Mouse (Mus musculus): ENCODE results near the gene H2al1m. TPM values are rescaled to one million over a fixed set of nuclear protein-coding genes. Genes with fewer than 3 reads are reported as not detected.
"Not testable (repeated sequence)": the region's sequence is repeated elsewhere in the genome, so short reads cannot be mapped to it uniquely, and the experiment has no call there.

H2al1m gene
- total RNA-seq (2017): not detected in 3 replicates

GRCm38 (mm10) chrX:9283464-9283863, at the start of gene H2al1m:
Gene H2al1m (plus strand): TSS chrX:9283764.
- not testable (repeated sequence) for ATAC-seq (replicated peaks; ENCODE audit: insufficient number of reproducible peaks, low FRiP score, low TSS enrichment, poor library complexity, severe bottlenecking)

GRCm38 (mm10) chrX:9240737-9241591, 42.6 kb upstream of the H2al1m start:
- no peak for ATAC-seq (replicated peaks; ENCODE audit: insufficient number of reproducible peaks, low FRiP score, low TSS enrichment, poor library complexity, severe bottlenecking)

GRCm38 (mm10) chrX:9243381-9243864, 40.1 kb upstream of the H2al1m start:
- ATAC-seq (replicated peaks; ENCODE audit: insufficient number of reproducible peaks, low FRiP score, low TSS enrichment, poor library complexity, severe bottlenecking): no peak

- ATAC-seq (replicated peaks; ENCODE audit: insufficient number of reproducible peaks, low FRiP score, low TSS enrichment, poor library complexity, severe bottlenecking): no peak
These were observed 38.8 kb upstream of the H2al1m start for GRCm38 (mm10) chrX:9244603-9245336.

- ATAC-seq (replicated peaks; ENCODE audit: insufficient number of reproducible peaks, low FRiP score, low TSS enrichment, poor library complexity, severe bottlenecking): no peak
These were observed 34.7 kb upstream of the H2al1m start for GRCm38 (mm10) chrX:9248911-9249310.

- ATAC-seq (replicated peaks; ENCODE audit: insufficient number of reproducible peaks, low FRiP score, low TSS enrichment, poor library complexity, severe bottlenecking): no peak
These were observed 29.6 kb upstream of the H2al1m start for GRCm38 (mm10) chrX:9253990-9254389.

- no peak for ATAC-seq (replicated peaks; ENCODE audit: insufficient number of reproducible peaks, low FRiP score, low TSS enrichment, poor library complexity, severe bottlenecking)
These were observed 28.7 kb upstream of the H2al1m start for GRCm38 (mm10) chrX:9254901-9255300.

GRCm38 (mm10) chrX:9256766-9257165, 26.8 kb upstream of the H2al1m start, which contains the start of gene Gm14862:
Gene Gm14862 (minus strand): TSS chrX:9256899.
- no peak for ATAC-seq (replicated peaks; ENCODE audit: insufficient number of reproducible peaks, low FRiP score, low TSS enrichment, poor library complexity, severe bottlenecking)

- ATAC-seq (replicated peaks; ENCODE audit: insufficient number of reproducible peaks, low FRiP score, low TSS enrichment, poor library complexity, severe bottlenecking): no peak
These were observed 25.7 kb upstream of the H2al1m start for GRCm38 (mm10) chrX:9257831-9258230.

GRCm38 (mm10) chrX:9259267-9259666, 24.3 kb upstream of the H2al1m start:
- ATAC-seq (replicated peaks; ENCODE audit: insufficient number of reproducible peaks, low FRiP score, low TSS enrichment, poor library complexity, severe bottlenecking): no peak

GRCm38 (mm10) chrX:9271112-9271511, 12.5 kb upstream of the H2al1m start:
- no peak for ATAC-seq (replicated peaks; ENCODE audit: insufficient number of reproducible peaks, low FRiP score, low TSS enrichment, poor library complexity, severe bottlenecking)

- no peak for ATAC-seq (replicated peaks; ENCODE audit: insufficient number of reproducible peaks, low FRiP score, low TSS enrichment, poor library complexity, severe bottlenecking)
These were observed 11.6 kb upstream of the H2al1m start for GRCm38 (mm10) chrX:9271947-9272459.

- ATAC-seq (replicated peaks; ENCODE audit: insufficient number of reproducible peaks, low FRiP score, low TSS enrichment, poor library complexity, severe bottlenecking): peak; percentile 73
These were observed 10.9 kb upstream of the H2al1m start, which contains the start of gene Xk for GRCm38 (mm10) chrX:9272460-9273361. Gene Xk (plus strand): TSS chrX:9272756.

GRCm38 (mm10) chrX:9273377-9274002, 10.1 kb upstream of the H2al1m start:
- no peak for ATAC-seq (replicated peaks; ENCODE audit: insufficient number of reproducible peaks, low FRiP score, low TSS enrichment, poor library complexity, severe bottlenecking)

- no peak for ATAC-seq (replicated peaks; ENCODE audit: insufficient number of reproducible peaks, low FRiP score, low TSS enrichment, poor library complexity, severe bottlenecking)
These were observed 9.2 kb upstream of the H2al1m start for GRCm38 (mm10) chrX:9274321-9274720.

- ATAC-seq (replicated peaks; ENCODE audit: insufficient number of reproducible peaks, low FRiP score, low TSS enrichment, poor library complexity, severe bottlenecking): not testable (repeated sequence)
These were observed 9.7 kb downstream of the H2al1m start for GRCm38 (mm10) chrX:9293140-9293829.

- no peak for ATAC-seq (replicated peaks; ENCODE audit: insufficient number of reproducible peaks, low FRiP score, low TSS enrichment, poor library complexity, severe bottlenecking)
These were observed 14.9 kb downstream of the H2al1m start for GRCm38 (mm10) chrX:9298413-9298864.

Data from monocyte, adult 5-6 weeks (primary cell).